Mouse (Mus musculus) kidney, adult 9 months (tissue): ENCODE data around the gene Hpcal1.
A peak's percentile ranks its signal among the peaks of the same experiment; 100 is the strongest.
"Not testable (repeated sequence)": the region's sequence is repeated elsewhere in the genome, so short reads cannot be mapped to it uniquely, and the experiment has no call there.

Source experiments
- DNase-seq: peaks from one replicate; pipeline ENCODE4 v3.0.0; 2022

Hpcal1 gene

GRCm38 (mm10) chr12:17741637-17742364 is 51.1 kb downstream of the Hpcal1 start:
- DNase-seq, result peak; percentile 97

DNA sequence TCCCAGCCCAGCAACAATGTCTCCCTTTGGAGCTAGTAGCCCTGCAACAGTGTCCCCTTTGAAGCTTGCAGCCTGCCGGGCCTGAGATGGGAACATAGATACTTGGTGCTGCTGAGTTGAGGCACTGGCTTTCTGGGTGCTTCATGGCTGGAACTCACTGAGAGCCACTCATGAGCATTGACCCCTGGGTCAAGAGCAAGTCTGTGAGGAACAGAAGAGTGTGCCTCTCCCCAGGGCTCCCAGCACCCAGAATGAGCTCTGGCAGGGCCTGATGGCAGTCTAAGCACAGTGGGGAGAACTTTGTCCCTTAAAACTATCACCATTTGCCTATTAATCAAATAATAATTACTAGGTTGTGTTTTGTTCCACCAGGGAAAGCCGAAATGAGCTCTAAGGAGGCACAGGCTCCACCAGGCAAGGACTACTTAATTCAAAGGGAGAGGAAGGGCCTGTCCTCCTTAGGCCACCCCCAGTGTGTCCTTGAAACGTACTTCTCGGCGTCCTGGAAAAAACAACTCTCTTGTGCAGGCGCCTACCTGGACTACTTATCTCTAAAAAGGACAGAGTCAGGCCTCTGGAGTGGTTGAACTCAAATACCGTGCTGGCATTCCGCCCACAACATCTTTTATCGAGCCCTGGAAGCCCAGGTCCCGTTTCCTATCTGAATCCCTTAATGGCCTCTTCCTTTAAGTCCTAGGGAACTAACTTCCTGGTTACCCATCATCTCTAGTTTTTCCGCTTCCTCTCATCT is 52.1 kb downstream of the Hpcal1 start:
- peak; percentile 68 for DNase-seq

- no peak for DNase-seq
Observed at GRCm38 (mm10) chr12:17745431-17745830, 54.8 kb downstream of the Hpcal1 start.

DNA sequence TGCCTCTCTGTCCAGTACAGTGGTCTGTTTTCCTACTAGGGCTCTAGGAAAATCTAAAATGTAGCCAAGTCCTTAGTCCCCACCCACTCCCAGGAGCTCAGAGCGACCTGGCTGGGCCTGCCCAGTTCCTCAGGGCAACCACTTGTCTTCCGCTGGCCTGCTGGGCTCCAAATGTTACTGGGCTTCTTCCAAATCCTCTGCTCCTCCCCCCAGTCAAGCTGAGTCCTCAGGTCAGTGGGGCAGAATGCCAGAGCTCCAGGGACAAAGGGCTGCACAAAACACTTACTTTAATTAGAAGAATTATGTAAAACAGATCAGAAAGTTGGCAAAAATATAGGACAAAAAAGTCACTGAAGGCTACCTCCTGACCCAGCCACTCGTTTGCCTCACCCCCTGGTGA is 56.1 kb downstream of the Hpcal1 start:
- peak; percentile 98 for DNase-seq

GRCm38 (mm10) chr12:17747191-17748154 is 56.8 kb downstream of the Hpcal1 start:
- DNase-seq, result no peak

DNA sequence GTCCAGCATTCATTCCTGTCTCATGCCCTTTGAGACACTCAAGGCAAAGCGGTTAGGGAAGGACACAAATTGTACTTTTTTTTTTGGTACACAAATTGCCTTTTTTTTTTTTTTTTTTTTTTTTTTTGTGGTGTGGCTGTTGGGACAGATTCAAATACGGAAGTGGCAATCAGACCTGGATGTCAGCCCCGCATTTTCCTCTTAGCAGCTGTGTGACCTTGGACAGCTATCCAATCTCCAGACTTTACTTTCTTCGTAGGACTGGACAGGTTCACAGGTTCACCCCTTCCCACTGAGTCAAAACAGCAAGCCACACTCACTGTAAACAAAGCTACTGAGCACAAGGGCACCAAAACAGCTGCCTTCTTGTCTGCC is 57.5 kb downstream of the Hpcal1 start:
- DNase-seq, result no peak

DNA sequence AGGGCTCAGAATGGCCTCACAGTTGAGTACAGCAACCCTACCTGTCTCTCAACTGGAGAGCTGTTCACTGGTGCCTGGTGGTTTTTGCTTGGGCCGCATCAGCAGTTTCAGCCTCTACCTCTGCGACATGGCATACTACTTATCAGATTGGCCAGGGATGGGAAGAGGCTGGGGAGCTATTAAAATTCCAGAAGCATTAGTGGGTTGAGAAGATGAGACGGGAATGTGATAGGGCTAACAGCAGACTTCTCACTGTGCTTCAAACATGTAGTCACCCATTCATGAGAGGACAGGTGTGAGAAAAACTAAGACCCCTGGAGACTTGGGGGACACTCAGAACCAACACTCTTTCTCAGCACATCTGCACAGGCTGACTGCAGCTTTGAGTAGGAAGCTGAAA is 59.1 kb downstream of the Hpcal1 start:
- DNase-seq, result no peak

- peak; percentile 83 for DNase-seq
Observed at GRCm38 (mm10) chr12:17750500-17750899, 59.8 kb downstream of the Hpcal1 start.

GRCm38 (mm10) chr12:17752828-17753227 is 62.2 kb downstream of the Hpcal1 start:
- no peak for DNase-seq

DNA sequence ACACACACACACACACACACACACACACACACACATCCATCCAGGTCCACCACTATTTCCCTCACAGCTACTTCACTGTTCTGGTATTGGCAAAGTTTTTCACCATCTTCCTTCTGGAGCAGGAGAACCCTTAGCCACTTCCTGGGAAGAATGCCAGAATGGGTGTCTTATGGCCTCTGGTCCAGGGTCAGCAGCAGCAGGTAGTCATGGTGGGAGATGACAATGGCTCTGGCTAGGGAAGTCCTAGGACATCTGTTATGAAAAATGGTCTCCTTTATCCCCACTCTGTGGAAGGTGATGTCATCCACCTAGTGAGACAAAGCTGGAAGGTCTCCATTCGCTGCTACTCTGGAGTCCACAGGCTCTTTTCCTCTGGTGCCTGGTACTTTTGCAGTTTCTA is 64.1 kb downstream of the Hpcal1 start:
- DNase-seq, result peak; percentile 58

GRCm38 (mm10) chr12:17756891-17757290 is 66.2 kb downstream of the Hpcal1 start:
- no peak for DNase-seq

DNA sequence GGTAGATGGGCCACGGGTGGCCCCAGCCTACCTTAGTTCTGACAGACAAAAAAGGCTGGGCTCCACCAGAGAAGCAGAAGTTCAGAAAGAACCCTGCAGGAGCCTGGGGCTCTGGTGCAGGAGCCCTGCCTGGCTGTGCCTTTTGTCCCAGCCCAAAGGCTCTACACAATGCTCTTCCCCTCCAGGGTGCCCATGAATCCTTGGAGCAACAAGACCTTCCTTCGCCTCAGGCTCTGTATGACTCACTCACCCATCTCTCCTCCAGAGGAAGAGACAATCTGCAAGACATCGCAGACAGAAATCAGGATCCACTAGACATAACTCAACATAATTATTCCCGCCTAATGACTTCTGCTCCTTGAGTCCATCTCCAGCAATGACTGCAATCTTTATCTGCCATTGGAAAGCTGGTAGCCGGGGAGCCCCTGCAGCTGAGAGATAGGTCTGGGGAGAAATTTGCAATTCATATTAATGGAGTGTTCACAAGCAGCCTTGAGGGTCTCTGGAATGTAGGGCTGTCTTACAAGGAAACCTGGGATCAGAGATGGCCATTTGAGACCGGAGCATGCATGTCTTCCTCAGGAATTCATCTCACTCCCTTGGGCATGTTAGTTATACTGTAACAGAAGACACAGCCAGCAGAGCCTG is 71.8 kb downstream of the Hpcal1 start:
- no peak for DNase-seq

DNA sequence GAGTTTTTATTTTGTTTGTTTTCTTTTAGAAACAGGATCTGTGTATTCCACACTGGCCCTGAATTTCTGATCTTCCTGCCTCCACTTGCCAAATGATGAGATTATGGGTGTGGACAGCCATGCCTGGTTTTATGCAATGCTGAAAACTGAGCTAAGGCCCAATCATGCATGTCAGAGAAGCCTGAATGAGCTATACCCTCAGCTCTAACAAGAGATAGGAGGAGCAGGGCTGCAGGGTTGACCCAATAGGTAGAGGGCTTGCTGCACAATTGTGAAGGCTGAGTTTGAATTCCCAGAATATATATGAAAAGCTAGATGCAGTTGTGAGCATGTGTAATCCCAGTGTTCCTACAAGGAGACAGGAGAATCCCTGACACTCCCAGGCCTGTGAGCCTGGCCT is 72.4 kb downstream of the Hpcal1 start:
- DNase-seq, result no peak

DNA sequence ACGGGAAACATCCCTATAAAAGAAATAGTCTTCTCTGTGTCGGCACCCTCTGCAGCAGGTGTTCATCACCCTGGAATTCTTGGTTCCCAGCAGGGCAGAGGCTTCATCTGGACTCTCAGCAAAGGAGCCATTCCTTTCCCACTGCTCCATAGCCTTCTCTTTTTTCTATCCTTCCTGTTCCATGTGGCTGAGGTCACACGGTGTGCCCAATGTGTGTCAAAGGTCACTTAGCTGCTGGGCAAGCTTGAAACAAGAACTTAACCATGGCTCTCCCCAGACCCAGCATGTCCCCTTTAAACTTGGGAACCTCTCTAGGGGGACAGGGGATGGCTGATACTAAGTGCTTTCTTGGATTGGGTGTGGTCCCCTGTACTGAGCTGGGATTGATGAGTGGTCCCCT is 73.3 kb downstream of the Hpcal1 start:
- peak; percentile 38 for DNase-seq

DNA sequence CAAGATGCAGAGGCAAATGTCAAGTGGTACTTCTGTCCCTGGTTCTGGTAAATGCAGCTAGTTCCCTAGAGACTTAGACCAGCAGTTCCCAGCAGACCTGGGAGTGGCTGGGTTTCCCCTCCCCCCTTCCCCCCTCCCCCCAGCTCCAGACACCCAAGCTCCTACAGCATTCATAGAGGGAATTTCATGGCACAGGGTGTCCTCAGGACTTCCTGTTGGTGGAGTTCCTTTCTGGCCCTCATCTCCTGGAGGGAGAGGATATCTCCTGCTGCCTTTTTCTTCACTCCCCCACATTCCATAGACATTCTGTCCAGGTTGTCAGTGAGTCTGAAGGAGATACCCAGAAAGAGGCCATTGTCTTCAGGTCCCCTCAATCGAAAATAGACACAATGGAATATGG is 76.9 kb downstream of the Hpcal1 start:
- not testable (repeated sequence) for DNase-seq

DNA sequence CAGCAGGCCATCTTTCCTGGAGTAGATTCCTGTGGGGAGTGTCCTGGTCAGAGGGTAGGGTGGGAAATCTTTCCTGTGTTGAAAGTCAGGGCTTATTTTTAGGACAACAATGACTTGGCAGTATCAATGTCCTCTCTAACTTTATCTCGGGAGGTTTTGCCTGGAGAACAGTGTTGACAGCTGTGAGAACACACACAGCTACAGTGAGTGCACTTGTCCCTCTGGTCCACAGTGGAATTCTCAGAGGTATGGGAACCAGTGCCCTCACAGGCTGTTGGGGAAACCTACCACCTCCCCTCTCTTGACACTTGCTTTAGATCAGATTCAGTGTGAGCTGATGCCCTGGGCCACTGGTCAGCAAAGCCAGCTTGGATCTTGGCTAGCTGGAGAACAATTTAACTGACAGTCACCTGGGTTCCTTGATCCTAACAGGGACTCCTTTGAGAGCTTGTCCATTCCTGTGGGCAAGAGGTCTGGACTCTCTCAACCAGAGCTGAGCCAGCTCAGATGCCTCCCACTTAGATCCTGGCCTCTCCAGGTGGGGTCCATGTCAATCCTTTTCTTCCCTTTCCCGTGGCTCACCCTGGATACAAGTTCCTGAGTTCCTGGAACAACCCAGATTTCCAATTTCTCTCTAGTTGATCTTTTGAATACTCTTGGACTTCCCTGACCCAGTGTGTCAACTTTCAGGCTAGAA is 79.0 kb downstream of the Hpcal1 start:
- DNase-seq, result peak; percentile 41

DNA sequence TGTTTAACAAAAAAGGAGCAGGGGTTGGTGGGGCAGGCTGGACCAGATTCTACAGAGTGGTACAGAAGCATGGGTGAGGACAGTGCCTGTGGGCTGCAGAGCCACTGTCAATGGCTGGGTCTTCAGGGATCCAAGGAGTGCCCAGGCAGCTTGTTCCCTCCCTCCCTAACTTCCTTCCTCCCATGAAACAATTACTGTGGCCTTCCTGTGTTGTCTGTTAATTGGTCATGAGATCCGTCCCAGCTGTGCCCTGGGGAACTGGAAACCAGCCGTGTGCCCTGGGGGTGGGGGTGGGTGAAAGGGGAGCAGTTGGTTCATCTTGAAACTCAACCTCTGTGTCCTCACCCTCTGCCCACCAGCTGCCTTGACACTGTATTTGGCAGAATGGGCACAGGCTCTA is 79.9 kb downstream of the Hpcal1 start:
- DNase-seq, result no peak

- DNase-seq, result peak; percentile 60
Observed at GRCm38 (mm10) chr12:17773721-17774120, 83.1 kb downstream of the Hpcal1 start.

DNA sequence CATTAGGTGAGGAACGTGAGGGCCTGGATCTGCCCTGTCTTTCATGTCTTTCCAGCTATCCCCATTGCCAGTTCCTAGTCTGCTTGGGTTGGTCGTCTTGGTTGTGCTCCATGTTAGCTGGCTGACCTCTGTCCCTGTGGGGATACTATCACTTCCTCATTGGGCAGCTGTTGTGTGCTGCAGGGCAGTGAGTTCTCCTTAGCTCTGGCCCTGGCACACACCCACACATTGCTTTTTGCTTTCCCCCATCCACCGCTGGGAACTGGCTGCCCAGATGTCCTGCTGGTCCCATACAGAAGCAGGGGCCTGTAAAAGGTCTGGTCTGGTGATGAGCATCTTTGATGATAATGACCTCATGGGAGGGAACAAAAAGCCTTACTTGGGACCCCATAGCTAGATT is 84.2 kb downstream of the Hpcal1 start:
- not testable (repeated sequence) for DNase-seq

DNA sequence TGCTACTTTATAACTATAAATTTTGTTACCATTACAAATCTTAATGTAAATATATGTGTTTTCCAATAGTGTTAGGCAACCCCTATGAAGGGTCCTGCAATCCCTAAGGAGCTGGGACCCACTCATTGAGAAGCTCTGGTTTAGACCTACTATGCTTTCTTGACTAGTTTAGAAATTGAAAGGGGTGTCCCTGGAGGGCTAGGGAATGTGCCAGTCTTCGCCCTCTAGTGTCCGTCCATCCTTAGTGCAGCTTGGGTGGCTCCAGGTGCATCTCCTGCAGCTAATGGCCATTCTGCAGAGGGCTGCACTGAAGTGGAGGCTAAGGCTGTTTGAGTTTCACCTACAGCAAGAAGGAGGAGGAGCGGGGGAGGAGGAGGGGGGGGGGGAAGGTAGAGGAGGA is 87.7 kb downstream of the Hpcal1 start:
- DNase-seq, result peak; percentile 48

- no peak for DNase-seq
Observed at GRCm38 (mm10) chr12:17779093-17779492, 88.4 kb downstream of the Hpcal1 start.

DNA sequence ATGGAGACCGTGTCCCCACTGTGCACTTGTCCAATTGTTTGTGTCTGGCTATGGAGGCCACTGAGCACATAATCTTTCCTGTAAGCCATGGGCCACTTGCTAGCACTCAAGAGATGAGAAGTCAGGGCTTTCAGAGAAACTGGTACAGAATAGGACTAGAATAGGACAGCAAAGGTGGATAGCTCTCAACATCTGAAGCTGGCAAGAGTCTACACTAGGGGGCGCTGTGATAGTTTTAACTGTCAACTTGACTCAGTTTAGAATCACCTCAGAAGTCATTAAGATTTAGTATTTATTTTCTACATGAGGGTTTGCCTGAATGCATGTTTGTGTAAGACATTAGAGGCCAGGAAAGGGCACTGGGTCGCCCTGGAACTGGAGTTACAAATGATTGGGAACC is 98.8 kb downstream of the Hpcal1 start:
- no peak for DNase-seq
